In the genomic region with DNA sequence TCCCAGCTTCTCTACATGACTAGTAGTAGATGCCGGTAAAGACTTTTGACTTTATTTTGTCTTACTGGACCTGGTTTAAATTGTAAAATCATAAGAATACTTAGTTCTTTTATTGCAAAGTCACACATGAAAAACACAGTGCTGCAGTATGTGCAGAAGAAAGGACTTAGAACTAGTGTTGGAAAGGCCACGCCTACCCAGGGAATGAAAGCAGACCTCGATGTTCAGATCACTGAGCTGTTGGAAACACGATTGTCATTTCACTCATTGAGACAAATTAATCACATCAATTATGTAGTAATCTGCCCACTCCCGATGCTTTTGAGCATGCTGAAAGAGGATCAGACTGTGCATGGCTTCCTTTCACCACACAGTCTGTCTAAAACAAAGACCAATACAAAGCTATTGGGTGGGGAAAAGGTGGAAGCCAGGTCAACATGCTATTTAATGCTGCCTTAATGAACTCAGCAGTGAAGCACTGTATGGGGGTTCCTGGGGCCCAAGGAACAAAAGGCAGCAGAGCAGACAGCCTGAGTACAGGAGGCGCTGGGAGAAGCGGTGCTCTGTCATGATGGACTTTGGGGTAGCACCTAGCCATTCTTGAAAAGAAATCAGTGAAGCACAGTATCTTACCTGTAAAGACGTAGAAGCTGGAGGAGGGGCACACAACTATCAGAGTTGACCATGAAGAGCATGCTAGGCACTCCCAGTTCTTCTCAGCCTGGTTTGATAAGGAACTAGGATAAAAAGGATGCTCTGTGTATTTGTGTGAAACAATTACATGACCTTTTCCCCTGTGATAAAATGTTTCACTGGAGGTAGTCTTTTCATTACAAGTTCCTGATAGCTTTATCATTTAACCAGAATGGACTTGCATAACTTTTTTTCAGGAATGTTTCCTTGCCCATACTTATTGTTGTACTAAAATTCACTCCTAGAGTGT, we compare ENCODE assay signal across 30 mouse cellular contexts.
A peak's percentile ranks its signal among the peaks of the same experiment; 100 is the strongest.
DNase-seq lines count a peak whose midpoint lies in the region; ATAC-seq lines count a peak whose summit lies in the region.
"Had no signal": no experiment of that assay in that cellular context is flagged by ENCODE, and none has a peak within 500 bp of the region (broad histone marks: within the 10 kb centered on the region; RNA-seq: fewer than 3 reads in every experiment).

No protein-coding gene starts in this region.

- DNase-seq in heart, embryonic 10.5 days (ENCODE audit: low spot score), result no peak
- peak; percentile 21 for DNase-seq in ZHBTc4 (ENCODE audit: low read depth, low spot score)
- DNase-seq in retina, embryonic 14.5 days (ENCODE audit: low spot score), result peak; percentile 46
- no peak for DNase-seq in cerebellum, postnatal 14 days
- DNase-seq: adrenal gland, postnatal 10 days; cerebellum, adult 2 months; cerebellum, postnatal 25 days; gastrocnemius, adult 2 months; gastrocnemius, postnatal 36 days; heart, adult 2 months; heart, postnatal 4 days; kidney, adult 18-20 months; kidney, postnatal 4 days; layer of hippocampus, postnatal 36 days; left cerebral cortex, postnatal 4 days; liver, postnatal 0 days; lung, postnatal 4 days; spleen, adult 18-20 months; thymus, postnatal 14 days had no signal

- H3K36me3 ChIP-seq in heart, embryonic 10.5 days, result no peaks in the 10 kb centered on the region
- no peaks in the 10 kb centered on the region for H3K36me3 ChIP-seq in heart, embryonic 11.5 days (ENCODE audit: control insufficient read depth, insufficient read depth, low read length)
- no peaks in the 10 kb centered on the region for H3K36me3 ChIP-seq in forebrain, embryonic 15.5 days
- H3K36me3 ChIP-seq in kidney, embryonic 16.5 days (ENCODE audit: insufficient read depth, low read length), result no peaks in the 10 kb centered on the region
- H3K36me3 ChIP-seq: heart, embryonic 15.5 days; hindbrain, embryonic 13.5 days; liver, embryonic 12.5 days; midbrain, embryonic 12.5 days had no signal

- no peak overlapping the region for H3K4me2 ChIP-seq in heart, embryonic 11.5 days
- H3K4me2 ChIP-seq in forebrain, embryonic 15.5 days (replicated peaks), result no peak overlapping the region
- H3K4me2 ChIP-seq in kidney, embryonic 16.5 days (replicated peaks; ENCODE audit: low read depth, low read length), result no peak overlapping the region
- H3K4me2 ChIP-seq: heart, embryonic 15.5 days; hindbrain, embryonic 13.5 days; liver, embryonic 12.5 days; midbrain, embryonic 12.5 days had no signal

- H3K4me1 ChIP-seq in heart, embryonic 10.5 days, result peaks cover 52% of the 10 kb centered on the region
- peaks cover 32% of the 10 kb centered on the region for H3K4me1 ChIP-seq in heart, embryonic 11.5 days (ENCODE audit: control insufficient read depth, insufficient read depth, low read length)
- H3K4me1 ChIP-seq in forebrain, embryonic 15.5 days, result peaks cover 17% of the 10 kb centered on the region
- peaks cover 20% of the 10 kb centered on the region for H3K4me1 ChIP-seq in kidney, embryonic 16.5 days (ENCODE audit: insufficient read depth, low read length)
- H3K4me1 ChIP-seq: liver, embryonic 12.5 days; megakaryocyte, embryonic 14.5 days had no signal

- no peak for ATAC-seq in heart, embryonic 11.5 days (replicated peaks; ENCODE audit: insufficient number of reproducible peaks, low FRiP score, low TSS enrichment)
- ATAC-seq in forebrain, embryonic 15.5 days (replicated peaks), result 0 out of 2 replicates have a peak, but pooled peaks have one; percentile 51
- no peak for ATAC-seq in kidney, embryonic 16.5 days (ENCODE audit: low FRiP score, low TSS enrichment)
- ATAC-seq: CD4-positive, CD25-positive, alpha-beta regulatory T cell, adult 4 months; liver, embryonic 12.5 days; liver, postnatal 0 days had no signal

- H3K9ac ChIP-seq in heart, embryonic 11.5 days (ENCODE audit: low read depth, low read length), result no peak overlapping the region
- H3K9ac ChIP-seq in forebrain, embryonic 15.5 days (replicated peaks), result no peak overlapping the region
- no peak overlapping the region for H3K9ac ChIP-seq in kidney, embryonic 16.5 days (replicated peaks; ENCODE audit: low read length)
- H3K9ac ChIP-seq: heart, embryonic 15.5 days; hindbrain, embryonic 13.5 days; liver, embryonic 12.5 days; liver, postnatal 0 days; midbrain, embryonic 12.5 days had no signal

- 75% methylated on average over 8 of the region's 8 CpGs for WGBS in heart, embryonic 10.5 days
- 76% methylated on average over 8 of the region's 8 CpGs for WGBS in heart, embryonic 11.5 days (ENCODE audit: insufficient replicate concordance)
- 26% methylated on average over 8 of the region's 8 CpGs for WGBS in forebrain, embryonic 15.5 days
- 82% methylated on average over 8 of the region's 8 CpGs for WGBS in kidney, embryonic 16.5 days

- H3K9me3 ChIP-seq in heart, embryonic 10.5 days, result no peaks in the 10 kb centered on the region
- no peaks in the 10 kb centered on the region for H3K9me3 ChIP-seq in heart, embryonic 11.5 days (replicated peaks; ENCODE audit: control insufficient read depth, low read length)
- H3K9me3 ChIP-seq in forebrain, embryonic 15.5 days, result no peaks in the 10 kb centered on the region; the same call in 1 of the 2 replicates
- no peaks in the 10 kb centered on the region for H3K9me3 ChIP-seq in kidney, embryonic 16.5 days (ENCODE audit: low read length)
- H3K9me3 ChIP-seq: heart, embryonic 15.5 days; hindbrain, embryonic 13.5 days; liver, embryonic 12.5 days; megakaryocyte, embryonic 14.5 days; midbrain, embryonic 12.5 days had no signal

- no peak overlapping the region for H3K4me3 ChIP-seq in heart, embryonic 10.5 days
- H3K4me3 ChIP-seq in heart, embryonic 11.5 days (ENCODE audit: low read depth, low read length), result no peak overlapping the region
- no peak overlapping the region for H3K4me3 ChIP-seq in forebrain, embryonic 15.5 days
- H3K4me3 ChIP-seq in kidney, embryonic 16.5 days (ENCODE audit: low read length), result no peak overlapping the region
- H3K4me3 ChIP-seq: gastrocnemius, adult 2 months; heart, adult 2 months; heart, embryonic 15.5 days; hindbrain, embryonic 13.5 days; liver, embryonic 12.5 days; megakaryocyte, embryonic 14.5 days; midbrain, embryonic 12.5 days; myocyte had no signal

- no peaks in the 10 kb centered on the region for H3K27me3 ChIP-seq in heart, embryonic 10.5 days (ENCODE audit: insufficient read depth, poor library complexity, severe bottlenecking)
- H3K27me3 ChIP-seq in heart, embryonic 11.5 days (ENCODE audit: control insufficient read depth, insufficient read depth, low read length), result no peaks in the 10 kb centered on the region
- H3K27me3 ChIP-seq in forebrain, embryonic 15.5 days, result no peaks in the 10 kb centered on the region
- H3K27me3 ChIP-seq in kidney, embryonic 16.5 days (ENCODE audit: insufficient read depth, low read length), result no peaks in the 10 kb centered on the region
- H3K27me3 ChIP-seq: heart, embryonic 15.5 days; hindbrain, embryonic 13.5 days; liver, embryonic 12.5 days; megakaryocyte, embryonic 14.5 days had no signal

- H3K27ac ChIP-seq in heart, embryonic 10.5 days, result peak overlapping the region; percentile 72; the same call in 1 of the 2 replicates
- H3K27ac ChIP-seq in heart, embryonic 11.5 days (ENCODE audit: low read depth, low read length), result no peak overlapping the region
- H3K27ac ChIP-seq in forebrain, embryonic 15.5 days (replicated peaks), result no peak overlapping the region
- H3K27ac ChIP-seq in kidney, embryonic 16.5 days (ENCODE audit: low read length), result no peak overlapping the region
- H3K27ac ChIP-seq: gastrocnemius, adult 2 months; heart, adult 2 months; heart, embryonic 15.5 days; hindbrain, embryonic 13.5 days; kidney, postnatal 0 days; liver, embryonic 12.5 days; midbrain, embryonic 12.5 days had no signal

Comparison
In these comparisons a context has a peak if more than half of its experiments do, and no peak if none do; other contexts are left out.
1. DNase-seq: peak in ZHBTc4 (single experiment) and retina, embryonic 14.5 days (single experiment); none in heart, embryonic 10.5 days (single experiment) and cerebellum, postnatal 14 days (0 of 2).